8 mouse cellular contexts compared by ENCODE assay signal in the genomic region with DNA sequence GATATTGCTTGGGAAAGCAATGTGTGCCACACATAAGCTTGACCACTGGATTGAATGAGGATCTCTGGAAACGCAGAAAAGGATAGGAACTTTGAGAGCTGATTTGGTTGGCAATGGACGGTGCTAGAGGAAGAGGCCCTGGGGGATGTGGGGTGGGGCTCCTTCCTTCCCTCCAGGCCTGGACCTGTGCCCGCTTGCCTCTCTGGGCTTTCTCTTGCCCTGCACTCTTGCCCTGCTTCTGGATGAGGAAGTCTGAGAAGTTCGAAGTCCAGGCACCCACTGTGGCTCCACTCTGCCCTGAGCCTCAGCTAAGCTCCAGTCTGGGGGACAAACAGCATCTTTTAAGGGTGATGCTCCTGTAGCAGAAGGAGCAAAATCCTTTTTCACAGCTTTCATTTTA.
DNase-seq lines count a peak whose midpoint lies in the region.

No protein-coding gene starts in this region.

- no peaks in the 10 kb centered on the region for H3K27me3 ChIP-seq in heart, embryonic 10.5 days (ENCODE audit: insufficient read depth, poor library complexity, severe bottlenecking)

- no peaks in the 10 kb centered on the region for H3K36me3 ChIP-seq in heart, embryonic 10.5 days

- no peak overlapping the region for H3K4me3 ChIP-seq in heart, embryonic 10.5 days

- DNase-seq in gastrocnemius, adult 18-20 months (ENCODE audit: low spot score): peak; percentile 20
- no peak for DNase-seq in gastrocnemius, adult 8-10 months (ENCODE audit: low spot score in 2 of 2)
- peak; percentile 12 for DNase-seq in NIH3T3 (ENCODE audit: low read depth)
- DNase-seq in heart, embryonic 10.5 days (ENCODE audit: low spot score): no peak
- DNase-seq in kidney, adult 9 months: peak; percentile 19
- no peak for DNase-seq in retina, postnatal 1 day
- no peak for DNase-seq in cerebellum, postnatal 14 days
- DNase-seq in cerebellum, adult 9-10 months: no peak

- H3K27ac ChIP-seq in heart, embryonic 10.5 days: peak overlapping the region; percentile 42; the same call in 1 of the 2 replicates

- 40% methylated on average over 4 of the region's 4 CpGs for WGBS in heart, embryonic 10.5 days

- H3K4me1 ChIP-seq in heart, embryonic 10.5 days: peaks cover 7% of the 10 kb centered on the region

- no peaks in the 10 kb centered on the region for H3K9me3 ChIP-seq in heart, embryonic 10.5 days

Comparison
In these comparisons a context has a peak if more than half of its experiments do, and no peak if none do; other contexts are left out.
1. DNase-seq: peak in gastrocnemius, adult 18-20 months (single experiment), NIH3T3 (single experiment) and kidney, adult 9 months (single experiment); none in gastrocnemius, adult 8-10 months (0 of 2), heart, embryonic 10.5 days (single experiment), retina, postnatal 1 day (single experiment), cerebellum, postnatal 14 days (0 of 2) and cerebellum, adult 9-10 months (single experiment).